Mouse (Mus musculus): ENCODE results near the gene 4930558K02Rik. TPM values are rescaled to one million over a fixed set of nuclear protein-coding genes. Genes with fewer than 3 reads are reported as not detected.

4930558K02Rik gene
- polyA plus RNA-seq, 1 experiment: 0.12 TPM

DNA sequence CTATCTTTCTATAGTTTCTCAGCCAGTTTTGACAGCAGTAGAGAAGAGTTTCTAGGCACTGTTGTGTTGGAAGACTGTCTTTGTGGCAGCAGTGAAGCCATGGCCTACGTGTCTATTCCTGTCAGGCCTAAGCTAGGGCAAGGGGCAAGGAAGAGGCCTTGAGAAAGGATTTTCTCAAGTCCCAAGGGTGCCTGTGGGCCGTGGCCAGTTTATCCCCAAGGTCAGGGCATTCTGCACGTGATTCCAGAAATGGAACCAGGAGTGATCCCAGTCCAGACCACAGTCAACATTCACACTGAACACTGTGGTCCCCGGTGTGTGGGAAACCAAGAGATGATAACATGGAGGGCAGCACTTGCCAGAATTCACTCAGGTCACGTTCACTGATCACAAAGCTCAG, 23.6 kb downstream of the 4930558K02Rik start:
- DNase-seq (ENCODE audit: extremely low spot score in 1 of 2, low spot score in 1 of 2): no peak

DNA sequence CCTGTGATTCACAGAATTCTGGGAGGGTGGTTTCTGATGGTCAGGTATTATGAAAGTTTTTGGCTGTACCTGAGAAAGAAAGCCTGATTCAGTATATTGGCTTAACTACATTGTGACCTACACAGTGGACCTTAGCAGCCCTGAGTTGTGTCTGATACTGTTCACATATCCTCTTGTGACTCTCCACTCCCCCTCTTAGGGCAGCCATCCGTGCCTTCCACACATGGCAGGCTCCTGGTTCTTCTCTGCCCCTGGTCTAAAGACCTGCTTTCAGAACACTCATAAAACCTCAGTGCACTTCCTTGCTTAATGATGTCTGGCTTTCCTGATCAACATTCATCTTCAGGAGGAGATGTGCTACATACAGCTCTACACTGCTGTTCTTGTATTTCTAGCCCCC, 26.8 kb downstream of the 4930558K02Rik start:
- no peak for DNase-seq (ENCODE audit: extremely low spot score in 1 of 2, low spot score in 1 of 2)

DNA sequence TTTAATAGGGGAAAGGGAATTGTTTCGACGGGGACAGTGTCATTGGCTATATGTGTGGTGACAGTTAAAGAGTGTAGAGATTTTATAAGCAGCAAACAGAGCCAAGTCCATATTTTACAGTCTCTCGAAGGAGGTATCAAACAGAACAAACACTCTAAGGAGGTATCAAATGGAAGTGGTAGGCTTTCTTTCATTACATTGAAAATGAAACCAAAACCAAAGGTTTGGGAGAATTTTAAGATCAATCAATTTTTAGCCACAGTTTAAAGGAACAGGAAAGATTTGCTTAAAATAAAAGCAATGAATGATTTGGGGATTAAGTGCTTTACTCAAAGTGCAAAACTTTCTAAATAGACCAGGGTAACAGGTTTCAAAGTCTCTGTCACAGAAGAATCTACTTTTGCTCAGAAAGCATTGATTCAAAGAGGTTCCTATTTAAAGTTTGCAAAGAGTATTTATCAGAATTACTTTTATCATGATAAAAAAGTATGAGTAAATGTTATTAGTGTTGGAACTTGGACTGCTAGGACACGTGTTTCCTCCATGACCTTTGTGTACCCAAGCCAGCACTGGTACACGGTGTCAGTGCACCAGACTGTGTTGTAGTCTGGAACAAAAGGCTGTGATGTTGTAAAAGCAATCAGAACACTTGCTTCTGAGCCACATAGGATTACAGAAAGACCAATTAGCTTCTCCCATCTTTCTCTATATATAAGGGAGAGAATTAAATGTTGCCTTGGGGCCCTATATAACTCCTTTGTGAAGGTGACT, 28.2 kb downstream of the 4930558K02Rik start:
- no peak for DNase-seq (ENCODE audit: extremely low spot score in 1 of 2, low spot score in 1 of 2)

DNA sequence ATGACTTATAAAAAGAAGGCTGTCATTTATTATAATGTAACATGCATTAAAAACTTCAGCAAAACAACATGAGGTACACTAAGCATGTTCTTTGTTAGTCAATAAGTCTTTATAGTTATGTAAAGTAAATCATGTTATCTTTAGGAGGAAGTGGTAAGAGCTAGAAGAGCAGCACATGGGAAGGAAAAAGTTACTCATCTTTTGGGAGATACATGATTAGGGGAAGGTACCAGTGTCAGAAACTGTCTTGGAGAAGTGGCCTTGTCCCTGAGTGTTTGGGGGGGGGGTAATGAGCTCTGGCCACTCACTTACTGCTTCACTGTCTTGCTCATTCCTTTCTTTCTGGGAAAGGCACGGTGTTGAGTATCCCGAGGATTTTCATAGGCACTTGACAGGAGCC, 37.4 kb downstream of the 4930558K02Rik start:
- no peak for DNase-seq (ENCODE audit: extremely low spot score in 1 of 2, low spot score in 1 of 2)

DNA sequence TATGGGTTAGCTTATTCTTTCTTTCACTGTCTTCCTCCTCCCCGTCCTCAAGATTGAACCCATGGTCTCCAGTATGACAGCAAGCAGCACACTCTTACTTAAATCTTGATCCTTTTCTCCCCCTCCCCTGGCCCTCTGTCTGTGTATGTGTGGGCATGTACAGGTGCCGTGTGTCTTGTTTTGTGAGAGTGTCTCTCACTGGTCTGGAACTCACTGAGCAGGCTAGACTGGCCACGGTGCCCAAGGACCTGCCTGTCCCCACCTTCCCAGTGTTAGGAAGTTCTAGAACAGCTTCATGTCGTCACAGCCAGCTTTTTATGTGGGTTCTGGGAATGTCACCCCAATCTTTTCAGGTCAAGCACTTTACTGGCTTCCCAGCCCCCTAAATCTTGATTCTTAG, 47.1 kb downstream of the 4930558K02Rik start:
- DNase-seq (ENCODE audit: extremely low spot score in 1 of 2, low spot score in 1 of 2): no peak

DNA sequence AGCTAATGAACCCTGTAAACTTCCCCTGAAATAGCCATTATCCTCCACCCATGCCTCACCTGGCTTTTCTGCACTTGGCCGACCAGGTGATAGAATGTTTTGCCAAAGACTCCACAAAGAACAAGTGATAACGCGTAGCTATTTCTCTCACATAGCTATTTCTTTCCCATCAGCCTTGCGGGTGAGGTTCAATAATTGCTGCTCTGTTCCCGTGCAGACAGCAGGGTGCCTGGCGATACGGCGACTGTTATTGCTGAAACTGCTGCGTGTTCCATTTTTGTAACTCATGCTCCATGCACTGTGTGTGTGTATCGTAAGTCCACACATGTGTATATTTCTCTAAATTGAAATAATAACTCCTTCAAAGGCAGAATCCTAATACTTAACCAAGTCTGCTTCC, 47.6 kb downstream of the 4930558K02Rik start:
- no peak for DNase-seq (ENCODE audit: extremely low spot score in 1 of 2, low spot score in 1 of 2)

DNA sequence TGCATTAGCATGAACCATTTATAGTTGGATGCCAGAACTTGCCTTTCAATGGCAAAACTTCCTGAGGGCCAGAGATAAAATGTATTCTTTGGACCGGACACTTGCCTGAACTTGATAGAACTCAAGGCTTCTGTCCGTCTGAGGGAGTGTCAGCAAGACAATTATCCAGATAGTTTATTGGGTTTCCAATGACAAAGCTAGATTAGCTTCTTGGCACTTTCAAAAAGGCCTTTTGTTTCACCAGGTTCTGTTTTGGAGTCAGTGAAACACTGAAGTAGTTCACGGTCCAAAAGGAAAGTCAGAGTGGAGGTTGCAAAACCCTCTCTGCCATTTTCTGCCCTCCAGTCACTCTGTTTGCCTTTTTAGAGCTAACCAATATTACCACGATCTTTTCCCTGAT, 48.1 kb downstream of the 4930558K02Rik start:
- no peak for DNase-seq (ENCODE audit: extremely low spot score in 1 of 2, low spot score in 1 of 2)

DNA sequence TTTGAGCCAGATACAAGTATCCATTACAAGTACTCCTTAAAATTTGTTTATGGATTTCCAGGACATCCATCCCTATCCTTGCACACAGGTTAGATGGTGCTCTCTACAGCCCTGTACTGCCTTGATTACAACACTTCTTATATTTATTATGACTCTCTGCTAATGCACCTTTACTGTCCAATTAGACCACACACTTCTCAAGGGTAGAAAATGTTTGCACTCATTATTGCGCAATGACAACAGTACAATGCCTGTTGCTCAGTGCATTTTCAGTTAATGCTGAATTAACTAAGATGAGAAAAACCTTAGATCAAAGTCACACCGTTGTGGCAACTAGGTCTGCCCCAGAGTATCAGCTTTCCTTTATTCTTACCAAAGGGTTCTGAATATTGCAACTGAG, 51.5 kb downstream of the 4930558K02Rik start:
- no peak for DNase-seq (ENCODE audit: extremely low spot score in 1 of 2, low spot score in 1 of 2)

DNA sequence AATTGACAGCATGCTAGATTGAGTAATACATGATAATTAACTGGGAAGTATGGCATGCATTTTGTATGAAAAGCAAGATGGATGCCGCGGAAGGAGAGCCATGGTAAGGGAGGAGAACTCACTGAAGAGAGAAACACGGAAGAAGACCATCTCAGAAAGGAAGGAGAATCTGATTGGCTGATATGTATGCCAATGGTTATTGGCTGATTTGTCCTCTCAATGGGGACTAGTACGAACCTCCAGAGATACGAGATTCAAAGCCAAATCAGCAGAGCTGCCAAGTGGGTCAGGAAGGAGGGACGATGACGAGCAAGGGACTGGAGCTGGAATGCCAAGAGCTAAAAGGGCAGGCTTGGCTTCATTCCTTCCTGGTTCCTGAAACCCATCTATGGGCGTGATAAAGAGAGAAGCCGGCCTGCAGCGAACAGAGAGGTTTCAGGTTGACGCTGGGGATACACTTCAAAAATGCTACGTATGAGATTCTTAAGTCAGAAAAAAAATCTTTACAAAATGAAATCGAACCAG, 54.1 kb downstream of the 4930558K02Rik start:
- DNase-seq (ENCODE audit: extremely low spot score in 1 of 2, low spot score in 1 of 2): peak in 1 of 2 experiments; percentile 1

DNA sequence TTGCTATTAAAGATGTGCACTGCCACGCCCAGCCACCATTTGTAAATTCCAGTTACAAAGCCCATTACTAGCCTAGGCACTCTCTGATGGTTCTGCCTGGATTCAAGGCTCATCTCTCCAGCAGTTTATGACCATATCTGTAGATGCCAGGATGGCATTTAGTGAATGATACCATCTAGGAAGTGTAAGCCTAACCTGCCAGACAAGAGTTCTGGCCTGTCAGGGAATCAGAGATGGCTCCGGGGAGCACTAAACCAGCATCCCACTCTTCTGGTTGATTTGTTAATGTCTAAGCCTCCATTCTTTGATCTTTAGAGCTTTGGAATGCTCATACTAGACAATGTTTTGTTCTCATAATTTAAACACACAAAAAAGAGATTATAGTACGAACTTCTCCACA, 55.1 kb downstream of the 4930558K02Rik start:
- DNase-seq (ENCODE audit: extremely low spot score in 1 of 2, low spot score in 1 of 2): no peak

DNA sequence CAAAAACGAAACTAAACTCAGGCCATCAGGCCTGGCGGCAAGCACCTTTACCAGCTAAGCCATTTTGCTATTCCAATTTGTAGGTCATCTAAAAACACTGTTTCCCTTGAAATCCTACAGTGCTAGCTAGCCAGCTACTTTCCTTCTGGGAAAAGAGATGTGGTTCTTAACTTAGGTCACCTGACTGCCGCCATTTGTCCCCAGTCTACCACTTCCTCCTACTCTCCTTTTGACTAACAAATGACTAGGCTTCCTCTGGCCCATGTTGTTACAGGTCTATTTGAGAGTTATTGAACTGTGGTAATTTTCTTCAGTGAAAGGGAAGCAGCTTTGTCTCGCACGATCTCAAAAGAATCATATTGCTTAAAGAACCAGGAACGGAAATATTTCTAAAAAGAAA, 57.5 kb downstream of the 4930558K02Rik start:
- DNase-seq (ENCODE audit: extremely low spot score in 1 of 2, low spot score in 1 of 2): no peak

DNA sequence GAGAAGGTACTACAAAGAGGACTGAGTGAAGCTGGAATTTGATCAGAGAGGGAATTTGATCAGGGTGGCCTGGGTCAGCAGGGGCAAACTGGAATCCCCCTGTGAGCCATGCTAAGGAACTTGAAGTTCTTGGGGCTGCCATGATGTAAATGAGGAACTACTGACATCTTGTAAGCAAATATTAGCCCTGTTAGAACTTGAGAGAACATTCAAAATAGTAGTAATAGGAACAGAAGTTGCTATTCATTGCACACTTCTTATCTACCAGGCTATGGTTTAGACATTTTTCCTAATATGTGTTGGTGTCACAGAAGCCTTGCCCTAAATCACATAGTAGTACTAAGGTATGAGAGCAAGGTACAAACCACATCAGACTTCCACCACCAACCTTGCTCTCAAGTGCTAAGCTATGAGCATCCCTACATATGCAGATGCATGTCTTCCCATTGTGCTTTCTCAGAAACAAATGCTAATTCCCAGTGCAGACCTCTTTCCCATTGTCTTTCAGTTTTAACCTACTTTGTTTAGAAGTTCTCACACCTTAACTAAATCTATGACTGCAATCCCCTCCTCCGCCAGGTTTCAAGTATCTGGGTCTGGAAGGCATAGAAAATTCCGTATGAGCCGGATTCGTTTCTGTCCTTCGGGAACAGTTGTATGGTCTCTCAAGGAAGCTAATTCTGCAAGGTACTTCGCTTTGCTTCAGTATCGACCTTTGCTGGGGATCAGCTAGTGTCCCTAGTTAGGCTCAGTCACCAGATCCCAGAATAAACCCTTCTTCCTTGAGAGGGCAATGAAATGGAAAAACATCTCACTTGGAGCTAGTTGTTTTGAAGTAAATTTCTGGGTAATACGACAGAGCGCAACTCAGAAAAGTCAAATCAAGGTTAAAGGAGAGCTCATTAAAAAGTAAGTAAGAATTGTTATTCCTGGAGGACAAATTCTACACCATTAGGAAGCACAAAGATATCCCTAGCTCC, 58.7 kb downstream of the 4930558K02Rik start:
- DNase-seq (ENCODE audit: extremely low spot score in 1 of 2, low spot score in 1 of 2): no peak

DNA sequence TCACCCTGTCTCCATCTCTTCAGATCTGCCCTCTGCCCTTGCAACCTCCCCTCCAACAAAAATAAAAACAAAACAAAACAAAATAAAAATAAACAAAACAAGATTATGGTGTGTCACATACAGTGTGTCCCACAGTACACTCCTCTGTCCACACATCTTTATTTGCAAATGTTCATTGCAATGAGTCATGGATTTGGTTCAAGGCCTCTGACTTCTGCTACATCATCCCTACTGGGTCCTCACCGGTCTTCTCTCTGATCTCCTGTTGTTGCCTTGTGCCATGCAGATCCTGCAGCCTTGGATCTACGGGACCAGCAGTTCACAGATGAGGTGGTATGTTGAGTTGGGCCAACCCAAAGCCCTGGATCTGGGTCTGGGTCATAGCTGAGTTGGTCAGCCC, 59.8 kb downstream of the 4930558K02Rik start:
- DNase-seq (ENCODE audit: extremely low spot score in 1 of 2, low spot score in 1 of 2): no peak

DNA sequence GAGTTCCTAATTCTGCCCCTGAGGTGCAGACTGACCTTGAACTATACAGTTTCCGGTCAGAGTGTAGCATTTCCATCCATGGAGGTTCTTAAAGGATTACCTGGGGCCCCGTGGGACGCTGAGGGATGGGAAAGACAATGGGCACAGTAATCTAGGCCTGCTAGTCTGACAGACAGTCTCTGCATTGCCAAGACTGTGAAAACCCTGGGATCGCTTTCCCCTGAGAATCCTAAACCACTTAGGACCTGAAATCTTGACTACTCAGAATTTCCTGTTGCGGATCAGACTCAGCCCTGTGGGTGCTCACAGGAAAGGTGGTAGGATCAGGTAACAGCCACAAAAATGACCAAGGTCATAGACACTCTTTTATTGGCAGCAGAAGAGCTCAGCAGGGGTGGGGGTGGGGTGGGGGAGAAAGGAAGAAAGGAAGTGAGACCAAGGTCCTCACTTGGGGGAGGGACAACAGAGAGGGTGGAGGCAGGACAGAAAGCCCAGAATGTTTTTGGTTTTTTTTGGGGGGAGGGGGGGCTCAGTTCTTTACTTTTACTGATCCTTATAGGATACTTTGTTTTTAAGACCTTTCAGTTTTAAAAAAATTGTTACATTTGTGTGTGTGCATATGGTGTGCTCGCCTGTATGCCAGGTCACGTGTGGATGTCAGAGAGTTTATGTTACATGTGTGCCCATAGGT, 60.6 kb downstream of the 4930558K02Rik start:
- no peak for DNase-seq (ENCODE audit: extremely low spot score in 1 of 2, low spot score in 1 of 2)

DNA sequence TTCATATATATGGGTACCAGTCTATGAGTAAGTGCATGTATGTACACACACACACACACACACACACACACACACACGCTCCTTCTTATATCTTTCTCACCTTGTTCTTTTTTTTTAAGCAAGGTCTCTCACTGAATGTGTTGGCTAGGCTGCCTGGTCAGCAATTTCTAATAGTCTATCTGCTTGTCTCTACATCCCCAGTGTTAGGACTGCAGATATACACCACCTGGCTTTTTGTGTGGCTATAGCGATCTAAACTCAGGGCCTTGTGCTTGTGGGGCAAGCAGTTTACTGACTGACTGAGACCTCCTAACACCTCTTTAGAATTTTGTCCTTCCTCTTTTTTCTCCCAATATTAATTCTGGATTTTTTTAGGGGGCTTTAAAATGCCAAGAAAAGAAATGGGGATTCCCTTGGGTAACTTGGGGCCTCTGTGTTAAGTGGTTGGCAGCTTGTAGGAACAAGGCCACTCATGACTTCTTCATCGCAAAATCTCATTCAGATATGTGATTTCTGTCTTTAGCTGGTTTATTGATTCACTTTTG, 61.4 kb downstream of the 4930558K02Rik start:
- DNase-seq (ENCODE audit: extremely low spot score in 1 of 2, low spot score in 1 of 2): no peak

DNA sequence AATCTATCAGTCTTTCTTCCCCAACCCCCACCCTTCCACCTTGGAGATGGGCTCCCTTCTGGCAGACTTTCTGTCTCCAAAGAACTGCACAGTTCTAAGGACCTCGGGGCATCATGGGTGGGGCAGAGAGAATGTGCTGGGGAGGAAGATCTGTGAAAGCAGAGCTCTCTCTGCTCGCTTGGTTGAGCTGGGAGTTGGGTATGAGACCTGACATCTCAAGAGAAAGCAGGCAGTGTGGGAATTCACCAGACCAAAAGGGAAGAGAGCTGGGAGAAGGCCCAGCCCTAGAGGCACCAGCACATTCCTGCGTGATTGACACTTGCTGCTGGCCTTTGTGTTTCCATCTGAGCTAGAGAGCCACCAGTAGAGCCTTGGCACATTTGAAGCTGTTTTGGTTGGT, 63.4 kb downstream of the 4930558K02Rik start:
- no peak for DNase-seq (ENCODE audit: extremely low spot score in 1 of 2, low spot score in 1 of 2)

DNA sequence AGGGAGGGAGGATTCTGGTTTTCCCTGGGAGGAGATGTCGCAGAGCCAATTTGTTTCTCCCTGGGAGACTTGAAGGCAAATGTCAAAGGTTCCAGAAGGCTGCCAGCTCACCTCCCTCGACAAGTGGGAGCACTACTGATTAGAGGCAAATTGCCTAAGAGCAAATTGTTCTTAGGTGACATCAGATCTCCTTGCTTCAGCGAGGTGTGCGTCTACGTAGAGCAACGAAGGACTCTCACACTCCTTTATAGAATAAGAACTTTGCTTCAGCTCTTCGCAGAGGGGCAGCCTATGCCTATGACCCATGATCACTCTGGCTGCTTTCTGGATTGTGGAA, 65.8 kb downstream of the 4930558K02Rik start:
- no peak for DNase-seq (ENCODE audit: extremely low spot score in 1 of 2, low spot score in 1 of 2)

DNA sequence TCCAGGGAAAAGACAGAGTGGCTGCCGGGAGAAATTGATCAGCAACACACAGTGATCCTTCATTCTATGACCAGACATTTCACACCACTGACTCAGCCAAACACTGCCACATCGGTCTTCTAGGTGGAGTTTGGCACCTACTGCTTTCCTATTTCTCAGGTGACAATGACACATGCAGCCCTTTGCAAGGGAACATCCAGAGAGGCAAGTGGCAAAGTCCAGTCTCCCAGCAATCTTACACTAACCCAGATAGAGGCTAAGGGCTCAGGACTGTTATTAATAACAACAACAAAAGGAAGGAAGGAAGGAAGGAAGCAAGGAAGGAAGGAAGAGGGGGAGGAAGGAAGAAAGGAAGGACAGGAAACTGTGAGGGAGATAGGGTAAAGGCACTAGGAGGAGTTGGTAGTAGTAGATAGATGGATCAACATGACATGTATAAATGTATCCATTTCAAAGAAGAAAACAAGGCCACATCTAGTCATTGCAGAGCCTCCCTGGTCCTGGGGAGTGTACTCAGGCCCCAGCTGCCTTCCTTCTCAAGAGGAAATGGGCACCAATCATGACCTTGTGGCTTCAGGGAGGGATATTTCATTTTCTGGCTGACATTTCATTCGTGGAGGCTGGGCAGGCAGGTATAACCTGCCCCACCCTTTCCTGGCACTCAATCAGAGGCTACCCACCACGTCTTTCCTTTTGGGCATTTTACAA, 66.3 kb downstream of the 4930558K02Rik start:
- no peak for DNase-seq (ENCODE audit: extremely low spot score in 1 of 2, low spot score in 1 of 2)

DNA sequence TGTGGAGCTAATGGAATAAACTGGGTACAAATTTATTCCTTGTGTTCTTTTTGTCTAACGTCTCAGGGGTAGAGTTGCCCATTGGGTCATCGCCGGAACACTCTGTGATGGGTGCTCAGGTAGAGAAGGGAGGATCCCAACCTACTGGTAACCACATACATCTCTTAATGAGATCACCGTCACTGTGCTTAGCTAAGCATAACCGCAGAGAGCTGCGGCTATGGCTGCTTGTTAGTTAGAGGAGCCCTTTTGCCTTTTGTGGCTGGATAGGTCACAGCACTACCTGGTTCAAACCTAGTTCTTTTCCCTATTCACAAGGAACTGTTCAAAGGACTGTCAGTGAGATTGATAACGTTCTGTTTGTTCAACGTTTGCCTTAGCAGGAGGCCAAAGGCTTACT, 70.4 kb downstream of the 4930558K02Rik start:
- no peak for DNase-seq (ENCODE audit: extremely low spot score in 1 of 2, low spot score in 1 of 2)

DNA sequence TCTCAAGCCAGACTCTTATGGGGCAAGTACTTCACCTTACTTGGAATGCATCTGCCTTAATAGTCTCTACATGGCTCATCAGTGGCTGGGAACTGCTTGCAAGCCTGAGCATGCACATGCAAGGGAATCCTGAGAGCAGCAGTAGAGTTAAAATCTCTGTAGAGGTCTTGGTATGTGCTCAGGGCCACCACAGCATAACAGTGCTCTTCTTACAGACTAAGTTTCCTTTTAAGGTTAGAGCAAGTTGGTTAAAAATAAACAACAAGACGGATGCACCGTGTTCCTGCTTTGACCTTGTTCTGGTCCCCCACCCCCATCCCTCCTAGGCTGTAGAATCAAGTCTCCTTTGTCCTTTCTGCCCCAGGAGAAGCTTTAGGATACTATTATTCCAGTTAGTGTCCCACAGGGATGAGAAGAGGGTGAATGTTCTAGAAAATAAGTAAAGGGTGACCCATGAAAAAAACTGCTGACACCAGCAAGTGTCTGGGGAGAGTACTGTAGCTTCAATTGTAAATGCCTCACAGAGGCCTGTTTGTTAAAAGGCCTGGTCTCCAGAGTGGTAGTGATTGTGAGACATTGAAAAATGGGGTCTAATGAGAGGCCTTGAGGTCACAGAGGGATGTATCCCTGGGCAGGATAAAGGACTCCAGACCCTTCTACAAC, 71.5 kb downstream of the 4930558K02Rik start:
- no peak for DNase-seq (ENCODE audit: extremely low spot score in 1 of 2, low spot score in 1 of 2)
